Mouse (Mus musculus): ENCODE data around the gene Gabpb1. TPM values are rescaled to one million over a fixed set of nuclear protein-coding genes. Genes with fewer than 3 reads are reported as not detected.

The Gabpb1 gene
- total and polyA plus RNA-seq, 3 experiments: 11.7 to 17.8 TPM; not detected in 1

- Histone ChIP-seq H3K4me3 (ENCODE audit: control insufficient read depth in 1 of 2, insufficient read depth in 1 of 2, low read depth in 2 of 2, low read length in 2 of 2) (no peak overlapping the region), H3K79me2 (ENCODE audit: control insufficient read depth, insufficient read depth, low read length, poor library complexity) (0 out of 2 replicates have a peak, but pooled peaks cover 3% of the 10 kb centered on the region), H3K9ac (ENCODE audit: control insufficient read depth, low read depth, low read length, poor library complexity, severe bottlenecking) (no peak overlapping the region), H3K27me3 (ENCODE audit: control insufficient read depth in 1 of 2, insufficient read depth in 2 of 2, low read length in 2 of 2) (no peaks in the 10 kb centered on the region), H3K4me1 (ENCODE audit: control insufficient read depth in 1 of 2, insufficient read depth in 2 of 2, low read length in 2 of 2) (no peaks in the 10 kb centered on the region), H3K27ac (ENCODE audit: control insufficient read depth, low read depth, low read length) (no peak overlapping the region), H3K9me3 (replicated peaks; ENCODE audit: insufficient read depth, low read length) (no peaks in the 10 kb centered on the region), H3K36me3 (ENCODE audit: control insufficient read depth in 1 of 2, insufficient read depth in 2 of 2, low read length in 2 of 2) (peaks cover 0 to 7% of the 10 kb centered on the region in 2 experiments; a peak in 2 of 4 replicates)
- TF ChIP-seq MEF2A (IDR thresholded peaks at IDR 0.05; ENCODE audit: extremely low read depth, insufficient replicate concordance, low read depth, low read length, poor library complexity, severe bottlenecking): no peak
- no peak for TF ChIP-seq TAL1 (IDR thresholded peaks at IDR 0.05; ENCODE audit: low read length)
- TF ChIP-seq USF1 (IDR thresholded peaks at IDR 0.05; ENCODE audit: low read depth, low read length): no peak
- no peak for TF ChIP-seq CTCF (IDR thresholded peaks at IDR 0.05 in 2 of 3, conservative IDR thresholded peaks at IDR 0.05 in 1 of 3; ENCODE audit: control insufficient read depth in 1 of 3, insufficient read depth in 1 of 3, low read depth in 2 of 3, low read length in 3 of 3, poor library complexity in 1 of 3, severe bottlenecking in 1 of 3)
- no peak for TF ChIP-seq HCFC1 (IDR thresholded peaks at IDR 0.05; ENCODE audit: low read depth, low read length)
- no peak for TF ChIP-seq ZKSCAN1 (IDR thresholded peaks at IDR 0.05; ENCODE audit: low read depth, low read length)
- no peak for TF ChIP-seq CHD1 (IDR thresholded peaks at IDR 0.05; ENCODE audit: low read depth, low read length)
- TF ChIP-seq MYC (IDR thresholded peaks at IDR 0.05; ENCODE audit: low read depth, low read length): no peak
- no peak for TF ChIP-seq ELF1 (IDR thresholded peaks at IDR 0.05; ENCODE audit: low read depth, low read length)
- no peak for TF ChIP-seq KAT2A (conservative IDR thresholded peaks at IDR 0.05; ENCODE audit: low read depth, low read length)
- TF ChIP-seq RAD21 (IDR thresholded peaks at IDR 0.05; ENCODE audit: low read depth, low read length): no peak
- no peak for TF ChIP-seq ZNF384 (IDR thresholded peaks at IDR 0.05; ENCODE audit: low read depth, low read length)
- no peak for TF ChIP-seq UBTF (IDR thresholded peaks at IDR 0.05; ENCODE audit: borderline replicate concordance, insufficient read depth, low read depth, low read length)
- no peak for TF ChIP-seq MAFK (IDR thresholded peaks at IDR 0.05; ENCODE audit: borderline replicate concordance, low read depth, low read length)
- TF ChIP-seq ETS1 (IDR thresholded peaks at IDR 0.05; ENCODE audit: low read depth, low read length): no peak
- TF ChIP-seq CHD2 (IDR thresholded peaks at IDR 0.05; ENCODE audit: low read length): no peak
- no peak for TF ChIP-seq SMC3 (IDR thresholded peaks at IDR 0.05; ENCODE audit: low read depth, low read length)
- no peak for TF ChIP-seq MXI1 (IDR thresholded peaks at IDR 0.05; ENCODE audit: low read depth, low read length)
- no peak for TF ChIP-seq MAZ (IDR thresholded peaks at IDR 0.05; ENCODE audit: low read depth, low read length)
- no peak for DNase-seq (ENCODE audit: low read depth, low spot score)
Observed at GRCm38 (mm10) chr2:126682937-126683336, 6.8 kb upstream of the Gabpb1 start.

- Histone ChIP-seq H3K9ac (ENCODE audit: control insufficient read depth, low read depth, low read length, poor library complexity, severe bottlenecking) (no peak overlapping the region), H3K36me3 (ENCODE audit: control insufficient read depth in 1 of 2, insufficient read depth in 2 of 2, low read length in 2 of 2) (peaks cover 0 to 7% of the 10 kb centered on the region in 2 experiments; a peak in 2 of 4 replicates), H3K4me1 (ENCODE audit: control insufficient read depth in 1 of 2, insufficient read depth in 2 of 2, low read length in 2 of 2) (no peaks in the 10 kb centered on the region), H3K27ac (ENCODE audit: control insufficient read depth, low read depth, low read length) (no peak overlapping the region), H3K9me3 (replicated peaks; ENCODE audit: insufficient read depth, low read length) (no peaks in the 10 kb centered on the region), H3K27me3 (ENCODE audit: control insufficient read depth in 1 of 2, insufficient read depth in 2 of 2, low read length in 2 of 2) (no peaks in the 10 kb centered on the region), H3K79me2 (ENCODE audit: control insufficient read depth, insufficient read depth, low read length, poor library complexity) (0 out of 2 replicates have a peak, but pooled peaks cover 3% of the 10 kb centered on the region), H3K4me3 (ENCODE audit: control insufficient read depth in 1 of 2, insufficient read depth in 1 of 2, low read depth in 2 of 2, low read length in 2 of 2) (no peak overlapping the region)
- TF ChIP-seq ETS1 (IDR thresholded peaks at IDR 0.05; ENCODE audit: low read depth, low read length) (0 out of 2 replicates have a peak, but pooled peaks have one; percentile 7), POLR2A (IDR thresholded peaks at IDR 0.05; ENCODE audit: control insufficient read depth in 1 of 2, insufficient read depth in 1 of 2, low read depth in 1 of 2, low read length in 2 of 2, poor library complexity in 1 of 2) (no peak)
- no peak for DNase-seq (ENCODE audit: low read depth, low spot score)
Observed at GRCm38 (mm10) chr2:126682333-126682732, 6.2 kb upstream of the Gabpb1 start.
